9 mouse cellular contexts compared by ENCODE assay signal in the genomic region with DNA sequence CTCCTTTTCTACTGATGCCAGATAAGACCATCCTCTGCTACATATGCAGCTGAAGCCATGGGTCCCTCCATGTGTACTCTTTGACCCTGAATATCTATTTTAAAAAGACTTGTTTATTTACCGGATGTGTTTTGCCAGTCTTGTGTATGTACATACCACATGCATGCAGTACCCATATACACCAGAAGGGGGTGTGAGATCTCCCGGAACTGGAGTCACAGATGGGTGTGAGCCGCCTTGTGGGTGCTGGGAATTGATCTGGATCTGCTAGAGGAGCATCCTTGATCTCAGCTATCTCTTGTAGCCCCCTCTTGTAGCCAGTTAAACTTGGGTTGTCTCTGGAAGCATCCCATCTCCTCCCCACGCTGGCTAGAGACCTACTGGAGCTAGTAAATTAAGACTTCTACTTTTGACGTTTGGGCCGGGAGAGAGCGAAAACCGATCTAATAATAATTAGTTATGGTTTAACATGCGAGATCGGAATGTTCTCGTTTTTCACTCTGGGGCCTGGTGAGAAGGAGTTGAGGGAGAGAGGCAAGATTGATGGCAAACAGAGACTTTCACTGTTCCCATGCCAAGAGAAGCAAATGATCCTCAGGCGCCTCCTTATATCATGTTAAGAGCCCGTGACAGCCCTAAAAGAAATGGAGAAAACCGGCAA.
DNase-seq lines count a peak whose midpoint lies in the region; ATAC-seq and TF ChIP-seq lines count a peak whose summit lies in the region.
"Had no signal": no experiment of that assay in that cellular context is flagged by ENCODE, and none has a peak within 500 bp of the region (broad histone marks: within the 10 kb centered on the region; RNA-seq: fewer than 3 reads in every experiment).

No protein-coding gene starts in this region.

- no peak overlapping the region for H3K9ac ChIP-seq in heart, adult 2 months (ENCODE audit: low read depth, low read length)
- H3K9ac ChIP-seq in intestine, embryonic 15.5 days: no peak overlapping the region
- no peak overlapping the region for H3K9ac ChIP-seq in lung, embryonic 15.5 days

- no peak overlapping the region for H3K4me3 ChIP-seq in heart, adult 2 months
- no peak overlapping the region for H3K4me3 ChIP-seq in intestine, embryonic 15.5 days (replicated peaks)
- H3K4me3 ChIP-seq in lung, embryonic 15.5 days: no peak overlapping the region
- H3K4me3 ChIP-seq in thymus, adult 2 months (ENCODE audit: control insufficient read depth, insufficient read depth, low read length): no peak overlapping the region
- H3K4me3 ChIP-seq in hindbrain, embryonic 10.5 days: no peak overlapping the region

- intact Hi-C loops in heart, adult 2 months (cut with DNase I): no loop called here

- no peaks in the 10 kb centered on the region for H3K27me3 ChIP-seq in heart, adult 2 months (ENCODE audit: control insufficient read depth, insufficient read depth, low read length)
- no peaks in the 10 kb centered on the region for H3K27me3 ChIP-seq in intestine, embryonic 15.5 days (replicated peaks)
- no peaks in the 10 kb centered on the region for H3K27me3 ChIP-seq in lung, embryonic 15.5 days
- no peaks in the 10 kb centered on the region for H3K27me3 ChIP-seq in thymus, adult 2 months (ENCODE audit: control insufficient read depth, insufficient read depth, low read length)
- peaks cover 2% of the 10 kb centered on the region; the same call in 1 of the 2 replicates for H3K27me3 ChIP-seq in hindbrain, embryonic 10.5 days (ENCODE audit: insufficient read depth, poor library complexity, severe bottlenecking)

- peak; percentile 74 for ATAC-seq in intestine, embryonic 15.5 days
- peak; percentile 74; the same call in 1 of the 2 replicates for ATAC-seq in lung, embryonic 15.5 days (ENCODE audit: borderline replicate concordance, extremely low read depth, low FRiP score, low TSS enrichment)

- DNase-seq in heart, adult 2 months: no peak
- DNase-seq in heart, adult 8-10 months (ENCODE audit: low spot score): no peak
- peak; percentile 55 for DNase-seq in ES-CJ7 (ENCODE audit: low read depth, low spot score)
- DNase-seq in thymus, adult 2 months: no peak
- no peak for DNase-seq in hindbrain, embryonic 10.5 days (ENCODE audit: low spot score)
- no peak for DNase-seq in right cerebral cortex, postnatal 36 days (ENCODE audit: low spot score in 2 of 2)

- 78% methylated on average over 14 of the region's 14 CpGs for WGBS in heart, adult 2 months
- 55% methylated on average over 14 of the region's 14 CpGs for WGBS in intestine, embryonic 15.5 days
- 44% methylated on average over 14 of the region's 14 CpGs for WGBS in lung, embryonic 15.5 days
- WGBS in thymus, adult 2 months: 93% methylated on average over 14 of the region's 14 CpGs
- WGBS in hindbrain, embryonic 10.5 days: 84% methylated on average over 14 of the region's 14 CpGs

- TF ChIP-seq POLR2A in heart, adult 2 months (IDR thresholded peaks at IDR 0.05; ENCODE audit: insufficient read depth, low read depth, low read length): no peak
- TF ChIP-seq POLR2A in thymus, adult 2 months (IDR thresholded peaks at IDR 0.05; ENCODE audit: control insufficient read depth, extremely low read depth, insufficient read depth, low read length, poor library complexity): no peak

- peak; percentile 50 for TF ChIP-seq CTCF in heart, adult 2 months (IDR thresholded peaks at IDR 0.05)
- no peak for TF ChIP-seq CTCF in thymus, adult 2 months (IDR thresholded peaks at IDR 0.05; ENCODE audit: borderline replicate concordance, control insufficient read depth, extremely low read depth, insufficient read depth, low read length, poor library complexity)

- TF ChIP-seq EP300 in heart, adult 2 months (IDR thresholded peaks at IDR 0.05; ENCODE audit: insufficient read depth, low read depth, low read length): no peak

- H3K79me2 ChIP-seq in heart, adult 2 months (replicated peaks; ENCODE audit: control insufficient read depth, insufficient read depth, low read length): no peaks in the 10 kb centered on the region

- H3K27ac ChIP-seq in heart, adult 2 months: no peak overlapping the region
- 0 out of 2 replicates have a peak overlapping the region, but pooled peaks have one; percentile 49 for H3K27ac ChIP-seq in intestine, embryonic 15.5 days
- peak overlapping the region; percentile 70; the same call in 1 of the 2 replicates for H3K27ac ChIP-seq in lung, embryonic 15.5 days
- H3K27ac ChIP-seq in thymus, adult 2 months (ENCODE audit: control insufficient read depth, insufficient read depth, low read length): no peak overlapping the region
- no peak overlapping the region for H3K27ac ChIP-seq in hindbrain, embryonic 10.5 days
- H3K27ac ChIP-seq: macrophage had no signal

- no peaks in the 10 kb centered on the region for H3K9me3 ChIP-seq in intestine, embryonic 15.5 days
- no peaks in the 10 kb centered on the region for H3K9me3 ChIP-seq in lung, embryonic 15.5 days
- H3K9me3 ChIP-seq in hindbrain, embryonic 10.5 days: peaks cover 3% of the 10 kb centered on the region; the same call in 1 of the 2 replicates

- no peaks in the 10 kb centered on the region for H3K36me3 ChIP-seq in heart, adult 2 months (ENCODE audit: control insufficient read depth, insufficient read depth, low read length)
- no peaks in the 10 kb centered on the region for H3K36me3 ChIP-seq in intestine, embryonic 15.5 days
- no peaks in the 10 kb centered on the region for H3K36me3 ChIP-seq in lung, embryonic 15.5 days
- no peaks in the 10 kb centered on the region for H3K36me3 ChIP-seq in thymus, adult 2 months (ENCODE audit: control insufficient read depth, insufficient read depth, low read length)
- no peaks in the 10 kb centered on the region for H3K36me3 ChIP-seq in hindbrain, embryonic 10.5 days

- H3K4me2 ChIP-seq in intestine, embryonic 15.5 days (replicated peaks): no peak overlapping the region
- peak overlapping the region; percentile 23; the same call in 1 of the 2 replicates for H3K4me2 ChIP-seq in lung, embryonic 15.5 days

- H3K4me1 ChIP-seq in heart, adult 2 months (ENCODE audit: control insufficient read depth, insufficient read depth, low read length): no peaks in the 10 kb centered on the region
- H3K4me1 ChIP-seq in intestine, embryonic 15.5 days (replicated peaks): 0 out of 2 replicates have a peak, but pooled peaks cover 6% of the 10 kb centered on the region
- peaks cover 6% of the 10 kb centered on the region for H3K4me1 ChIP-seq in lung, embryonic 15.5 days
- no peaks in the 10 kb centered on the region for H3K4me1 ChIP-seq in thymus, adult 2 months (replicated peaks; ENCODE audit: control insufficient read depth, insufficient read depth, low read length)
- H3K4me1 ChIP-seq in hindbrain, embryonic 10.5 days (replicated peaks): peaks cover 23% of the 10 kb centered on the region; the same call in 1 of the 2 replicates

Comparison
In these comparisons a context has a peak if more than half of its experiments do, and no peak if none do; other contexts are left out.
1. H3K27ac ChIP-seq: peak in intestine, embryonic 15.5 days (single experiment) and lung, embryonic 15.5 days (single experiment); none in heart, adult 2 months (single experiment), thymus, adult 2 months (single experiment) and hindbrain, embryonic 10.5 days (single experiment).